Mouse (Mus musculus) testis, postnatal 14 days (tissue): Measurements from ENCODE around the gene Nrn1l.

Experiments
- DNase-seq: peaks from one replicate; pipeline ENCODE4 v3.0.0; 2021; ENCODE audit warnings: low spot score

Nrn1l gene

DNA sequence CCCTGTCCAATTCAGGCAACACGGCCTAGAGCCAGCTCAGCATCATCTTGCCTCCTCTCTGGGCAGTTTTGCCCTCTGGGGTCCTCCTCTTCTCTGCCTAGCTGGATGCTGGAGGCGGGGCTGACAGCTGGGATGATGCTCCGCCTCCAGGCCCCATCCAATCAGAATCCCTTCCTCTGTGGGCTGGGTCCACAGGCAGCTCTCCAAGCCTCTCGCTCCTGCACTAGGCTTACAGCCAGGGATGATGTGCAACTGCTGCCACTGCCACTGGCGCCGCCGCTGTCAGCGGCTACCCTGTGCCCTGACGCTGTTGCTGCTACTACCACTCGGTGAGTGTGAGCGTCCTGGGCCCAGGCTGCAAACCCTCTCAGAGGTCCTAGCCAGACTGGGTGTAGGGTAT is at the start of gene Nrn1l:
Gene Nrn1l (plus strand): TSS at position 229 of the 400 bp plus-strand sequence.
- peak; percentile 78 for DNase-seq

GRCm38 (mm10) chr8:105846678-105847077 is 46.7 kb upstream of the Nrn1l start:
- no peak for DNase-seq

GRCm38 (mm10) chr8:105850014-105850413 is 43.4 kb upstream of the Nrn1l start:
- no peak for DNase-seq

DNA sequence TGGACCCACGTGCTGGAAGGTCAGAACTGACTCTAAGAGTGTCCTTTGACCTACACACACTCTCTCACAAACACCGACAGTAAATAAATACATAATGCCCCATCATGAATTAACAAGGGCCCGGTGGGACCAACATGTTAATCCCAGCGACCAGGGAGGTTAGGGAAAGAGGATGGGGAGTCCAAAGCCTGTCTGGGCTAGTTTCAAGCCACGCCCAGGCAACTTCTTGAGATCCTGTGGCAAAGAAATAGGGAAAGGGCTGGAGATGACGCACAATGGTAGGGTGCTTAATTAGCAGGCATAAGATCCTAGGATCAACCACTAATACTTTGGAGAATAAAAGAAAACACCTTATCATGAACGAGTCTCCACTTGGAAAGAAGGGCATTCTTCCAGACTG is 42.8 kb upstream of the Nrn1l start:
- DNase-seq = no peak

DNA sequence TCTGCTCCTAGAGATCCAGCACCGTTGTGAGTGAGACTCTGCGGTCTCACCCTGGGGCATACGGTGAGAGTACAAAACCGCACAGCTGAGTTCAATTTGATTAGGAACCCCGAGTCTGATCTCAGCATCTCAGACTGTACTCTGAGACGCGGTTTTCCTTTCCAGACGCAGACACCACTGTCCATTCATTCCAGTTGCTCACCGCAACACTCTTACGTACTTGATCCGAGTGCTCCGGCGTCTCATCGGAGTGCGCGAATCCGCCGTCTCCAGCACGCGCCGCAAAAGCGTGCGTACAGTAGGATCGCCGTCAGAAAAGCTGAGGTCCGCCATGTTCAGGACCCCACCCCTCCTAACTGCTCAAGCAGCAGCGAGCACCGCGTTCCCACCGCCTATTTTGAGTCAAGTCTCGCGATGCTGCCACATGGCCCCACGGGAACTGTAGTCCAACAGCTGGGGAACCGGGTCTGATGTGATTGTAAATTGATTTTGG is 41.7 kb upstream of the Nrn1l start:
- DNase-seq = peak; percentile 92

DNA sequence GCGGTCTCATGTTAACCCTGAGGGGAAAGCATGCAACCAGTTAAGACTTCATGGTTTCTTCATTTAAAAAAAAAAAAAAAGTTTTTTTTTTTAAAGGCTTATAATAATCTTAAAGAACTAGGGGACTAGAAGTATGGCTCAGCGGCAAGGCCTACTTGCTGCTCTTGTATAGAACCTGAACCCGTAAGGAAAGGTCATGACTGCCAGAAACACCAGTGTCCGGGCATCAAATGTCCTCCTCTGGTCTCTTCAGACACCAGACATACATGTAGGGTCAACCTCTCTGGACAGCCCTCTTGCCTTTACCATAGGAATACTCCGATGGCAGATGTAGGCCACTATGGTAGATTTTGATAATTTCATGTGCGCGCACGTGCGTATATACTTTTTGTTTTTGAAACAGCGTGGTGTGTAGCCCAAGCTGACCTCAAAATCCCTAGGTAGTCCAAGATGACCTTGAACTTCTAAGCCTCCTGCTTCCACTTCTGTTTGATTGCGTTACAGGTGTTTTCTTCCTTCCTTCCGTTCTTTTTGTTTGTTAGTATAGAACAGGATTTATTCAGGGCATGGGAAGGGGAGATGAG is 41.1 kb upstream of the Nrn1l start:
- peak; percentile 32 for DNase-seq

DNA sequence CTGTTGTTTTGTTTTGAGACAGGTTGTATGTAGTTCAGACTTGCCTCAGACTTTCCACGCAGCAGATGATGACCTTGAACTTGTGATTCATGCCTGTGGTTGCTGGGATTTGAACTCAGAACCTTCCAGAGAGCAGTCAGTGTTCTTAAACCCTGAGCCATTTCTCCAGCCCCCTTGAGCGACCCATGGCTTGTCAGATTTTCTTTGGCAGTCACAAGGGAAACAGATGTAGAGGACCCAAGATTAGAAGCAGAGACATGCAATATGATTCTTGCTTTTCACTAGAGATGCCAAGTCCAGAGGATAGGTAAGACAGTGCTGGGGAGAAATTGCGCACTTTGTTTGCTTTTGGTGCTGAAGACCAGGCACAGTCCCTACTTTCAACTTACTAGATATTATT is 40.2 kb upstream of the Nrn1l start, which contains the start of gene Cenpt:
Gene Cenpt (minus strand): TSS at position 101 of the 400 bp plus-strand sequence.
- no peak for DNase-seq

- DNase-seq = no peak
These were observed 39.1 kb upstream of the Nrn1l start for GRCm38 (mm10) chr8:105854303-105854702.

- peak; percentile 93 for DNase-seq
These were observed 38.6 kb upstream of the Nrn1l start, which contains the start of gene Thap11 for GRCm38 (mm10) chr8:105854715-105855216. Gene Thap11, plus strand, starts transcription at chr8:105855132.

GRCm38 (mm10) chr8:105855248-105856167 is 37.9 kb upstream of the Nrn1l start:
- DNase-seq = peak; percentile 51

GRCm38 (mm10) chr8:105856168-105856835 is 37.1 kb upstream of the Nrn1l start:
- no peak for DNase-seq

GRCm38 (mm10) chr8:105858495-105858894 is 34.9 kb upstream of the Nrn1l start:
- DNase-seq = no peak

GRCm38 (mm10) chr8:105859314-105859713 is 34.1 kb upstream of the Nrn1l start:
- DNase-seq = no peak

DNA sequence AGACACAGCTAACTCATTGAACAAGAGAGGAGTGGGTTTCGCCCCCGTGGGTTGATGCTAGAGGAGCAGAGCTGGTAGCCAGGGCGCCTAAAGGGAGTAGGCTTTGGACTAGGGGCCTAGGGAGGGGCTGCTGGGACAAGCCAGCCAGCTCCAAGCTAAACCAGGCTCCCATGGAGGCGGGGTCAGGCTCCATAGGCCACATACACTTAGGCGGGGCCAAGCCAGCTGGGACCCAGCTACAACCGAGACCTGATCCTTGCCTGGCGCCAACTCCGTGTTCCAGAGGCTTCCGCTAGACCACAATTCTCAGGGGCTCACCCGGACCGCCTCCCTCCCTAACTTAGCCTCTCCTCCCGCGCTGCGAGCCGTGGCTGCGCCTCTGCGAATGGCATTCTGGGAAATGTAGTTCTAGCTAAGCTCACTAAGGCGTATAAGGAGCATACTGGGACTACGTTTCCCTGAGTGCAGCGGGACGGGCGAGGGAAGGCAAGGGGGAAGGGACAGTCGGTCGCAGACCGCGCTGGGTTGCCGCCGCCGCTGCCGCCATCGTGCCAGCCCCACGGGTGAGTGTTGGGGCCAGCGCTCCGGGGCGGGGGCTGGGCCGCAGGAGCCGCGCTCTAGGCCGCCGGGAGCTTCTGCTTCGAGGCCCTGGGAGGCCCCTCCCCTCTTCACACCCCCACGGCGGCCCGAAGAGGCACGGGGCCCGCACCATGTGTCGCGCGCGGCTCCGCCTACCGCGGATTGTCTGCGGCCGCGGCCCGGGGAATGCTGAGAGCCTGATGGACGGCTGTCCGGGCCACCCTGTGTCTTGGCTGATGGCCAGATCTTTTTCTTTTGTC is 33.0 kb upstream of the Nrn1l start, which contains the start of gene Nutf2:
Gene Nutf2 (plus strand): TSS at position 438 of the 839 bp plus-strand sequence.
- peak; percentile 97 for DNase-seq

DNA sequence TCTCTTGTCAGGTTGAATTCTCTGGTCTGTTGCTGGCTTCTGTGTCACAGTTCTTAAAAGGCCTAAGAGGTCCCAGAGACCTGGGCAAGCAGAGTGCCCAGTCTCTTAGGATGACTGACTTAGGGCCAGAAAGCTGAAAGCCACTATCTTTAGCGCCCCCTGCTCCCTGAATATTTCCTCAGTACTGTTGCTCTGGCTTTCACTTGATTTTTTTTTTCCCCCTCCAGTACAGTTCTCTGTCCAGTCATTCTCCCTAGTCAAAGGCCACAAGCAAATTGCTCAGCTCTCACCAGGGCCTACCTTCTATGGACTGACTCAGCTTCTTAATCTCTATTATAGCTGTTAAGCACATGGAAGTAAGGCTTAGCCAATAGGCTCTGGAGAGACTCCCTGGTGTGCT is 31.4 kb upstream of the Nrn1l start:
- DNase-seq = no peak

GRCm38 (mm10) chr8:105866364-105867029 is 26.9 kb upstream of the Nrn1l start:
- no peak for DNase-seq

GRCm38 (mm10) chr8:105874301-105874700 is 19.1 kb upstream of the Nrn1l start:
- DNase-seq = no peak

DNA sequence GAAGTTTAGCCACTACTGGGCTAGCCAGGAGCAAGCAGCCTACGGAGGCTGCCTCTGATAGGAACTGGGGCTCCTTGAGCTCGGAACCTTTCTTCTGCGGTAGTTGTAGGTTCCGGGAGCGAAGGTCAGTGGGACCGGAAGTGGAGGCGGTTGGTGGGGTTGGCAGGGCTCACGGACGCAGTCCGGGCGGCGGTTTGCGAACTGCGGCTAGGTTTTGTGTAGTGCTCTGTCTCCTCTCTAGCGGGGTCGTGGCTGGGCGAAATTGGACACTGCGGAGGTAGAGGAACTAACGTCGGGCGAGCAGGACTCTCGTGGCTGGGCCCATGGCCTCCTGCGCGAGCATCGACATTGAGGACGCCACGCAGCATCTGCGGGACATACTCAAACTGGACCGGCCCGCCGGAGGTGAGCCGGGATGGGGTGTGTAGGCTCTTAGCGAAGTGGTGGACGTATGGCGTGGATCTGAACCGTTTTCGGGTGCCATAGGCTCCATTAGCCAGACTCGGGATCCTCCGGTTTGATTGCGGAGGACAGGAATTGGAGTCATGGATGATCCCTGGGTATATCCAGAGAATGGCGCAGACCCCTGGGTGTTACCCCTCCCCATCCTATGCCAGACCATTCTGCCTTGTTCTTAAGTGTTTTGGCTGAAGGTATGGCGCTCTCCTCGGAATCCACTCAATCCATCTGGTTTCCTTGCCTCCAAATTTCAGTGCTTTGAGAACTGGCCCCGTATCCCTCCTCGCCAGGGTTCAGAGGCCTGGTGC is 12.4 kb upstream of the Nrn1l start, which contains the start of gene Edc4:
Gene Edc4 (plus strand): TSS at position 128 of the 767 bp plus-strand sequence.
- DNase-seq = peak; percentile 88

DNA sequence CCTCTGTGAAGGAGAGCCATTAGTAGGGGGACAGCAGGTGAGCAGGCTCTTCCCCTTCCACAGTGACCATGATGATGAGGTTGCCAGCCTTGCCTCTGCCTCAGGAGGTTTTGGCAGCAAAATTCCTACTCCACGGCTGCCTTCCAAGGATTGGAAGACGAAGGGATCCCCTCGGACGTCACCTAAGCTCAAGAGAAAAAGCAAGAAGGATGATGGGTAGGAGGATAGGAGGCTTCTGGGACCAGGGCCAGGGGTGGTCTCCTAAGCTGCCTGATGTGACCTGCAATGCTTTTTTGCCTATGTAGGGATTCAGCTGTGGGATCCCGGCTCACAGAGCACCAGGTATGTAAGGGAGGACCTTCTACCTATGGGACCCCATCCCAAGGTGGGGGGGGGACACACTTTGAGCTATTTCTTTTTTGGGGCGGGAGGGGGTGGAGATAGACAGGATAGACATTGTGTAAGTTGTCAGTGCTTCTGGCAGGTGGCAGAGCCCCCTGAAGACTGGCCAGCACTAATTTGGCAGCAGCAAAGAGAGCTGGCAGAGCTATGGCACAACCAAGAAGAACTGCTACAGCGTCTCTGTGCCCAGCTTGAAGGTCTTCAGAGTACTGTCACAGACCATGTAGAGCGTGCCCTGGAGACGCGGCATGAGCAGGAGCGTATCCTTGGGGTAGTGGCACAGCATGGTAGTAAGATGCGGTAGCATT is 3.5 kb upstream of the Nrn1l start:
- DNase-seq = no peak
